Mouse (Mus musculus) liver, postnatal 0 days (tissue): ENCODE results near the gene Cxcl16. TPM values are rescaled to one million over a fixed set of nuclear protein-coding genes. Genes with fewer than 3 reads are reported as not detected.

Source experiments
- ATAC-seq: fragments of 200-750 bp; cut with Nextera tagmentation; 2 replicates; pipeline ENCODE4 v1.8.0; 2017; ENCODE audit warnings: mild to moderate bottlenecking, moderate library complexity
- DNase-seq: peaks from one replicate; pipeline ENCODE4 v3.0.0-alpha.2; 2016
- H3K27ac ChIP-seq: fragments of 300-500 bp; sonication (generic); 2 replicates; pipeline ENCODE4 v1.5.1; 2014; ENCODE audit warnings: antibody characterized with exemption, moderate library complexity, mild to moderate bottlenecking, low read depth
- H3K27me3 ChIP-seq: fragments of 300-500 bp; sonication (generic); 2 replicates; pipeline ENCODE4 v1.6.1; 2014; ENCODE audit warnings: low read length, control low read depth, mixed read lengths; ENCODE audit not compliant: insufficient read depth
- H3K36me3 ChIP-seq: fragments of 300-500 bp; sonication (generic); replicated peaks from 2 replicates; pipeline ENCODE4 v1.6.1; 2014; ENCODE audit warnings: mild to moderate bottlenecking, control low read depth, low read length, moderate library complexity, mixed read lengths; ENCODE audit not compliant: insufficient read depth
- H3K4me1 ChIP-seq: fragments of 300-500 bp; sonication (generic); 2 replicates; pipeline ENCODE4 v1.6.1; 2014; ENCODE audit warnings: antibody characterized with exemption, mild to moderate bottlenecking, control low read depth; ENCODE audit not compliant: insufficient read depth
- H3K4me2 ChIP-seq: fragments of 300-500 bp; sonication (generic); 2 replicates; pipeline ENCODE4 v1.6.1; 2014; ENCODE audit warnings: low read depth, mild to moderate bottlenecking, low read length, moderate library complexity, mixed read lengths
- H3K4me3 ChIP-seq: fragments of 300-500 bp; sonication (generic); 2 replicates; pipeline ENCODE4 v1.5.1; 2014; ENCODE audit warnings: low read depth, low read length
- H3K9ac ChIP-seq: fragments of 300-500 bp; sonication (generic); replicated peaks from 2 replicates; pipeline ENCODE4 v1.6.1; 2014; ENCODE audit warnings: mild to moderate bottlenecking, moderate library complexity
- H3K9me3 ChIP-seq: fragments of 300-500 bp; sonication (generic); 2 replicates; pipeline ENCODE4 v1.6.1; 2016; ENCODE audit warnings: mild to moderate bottlenecking, control low read depth, low read length, mixed read lengths
- CTCF ChIP-seq: sonication (generic); IDR thresholded peaks from 2 replicates; pipeline ENCODE4 v1.5.1; 2016; ENCODE audit warnings: antibody characterized with exemption, low read depth
- EP300 ChIP-seq: IDR thresholded peaks from 2 replicates; pipeline ENCODE4 v1.6.1; 2016; ENCODE audit warnings: antibody characterized with exemption, low read depth, mild to moderate bottlenecking
- WGBS: fragments of 180-500 bp; shearing (Covaris S2); extraction: QIAGEN DNeasy Blood & Tissue Kit; methylation state at CpG from one replicate; pipeline ENCODE4 v1.1.7; 2014; ENCODE audit not compliant: insufficient replicate concordance; 5-methylcytosine and 5-hydroxymethylcytosine counted together
- polyA plus RNA-seq: library from polyadenylated mRNA; unstranded; fragments of >200 nt; fragmentation: Nextera tagmentation; extraction: Ambion mirVana; gene quantifications from 2 replicates; pipeline ENCODE4 v1.2.1, GENCODE M21; 2015

Gene Cxcl16
- polyA plus RNA-seq, 1 experiment from 2014 or later, result 9.2 TPM

DNA sequence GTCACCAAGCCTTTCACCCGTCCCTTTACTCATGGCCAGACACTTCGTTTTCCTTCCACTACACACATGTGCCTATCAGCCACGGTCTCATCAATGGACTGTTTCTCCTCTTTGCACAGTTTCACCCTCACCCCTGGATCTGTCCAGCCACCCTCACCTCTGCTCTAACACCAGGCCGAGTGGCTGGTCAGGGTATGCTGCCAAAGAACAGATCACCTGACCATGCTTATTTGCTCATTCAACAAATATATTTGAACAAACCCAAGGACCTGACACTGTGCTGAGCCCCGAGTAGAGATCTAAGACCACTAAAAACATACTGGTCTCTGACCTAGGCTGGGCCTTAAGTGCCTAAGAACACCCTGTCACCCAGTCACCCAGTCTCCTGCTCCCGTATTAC is 15.1 kb downstream of the Cxcl16 start:
- Histone ChIP-seq H3K9me3 (no peaks in the 10 kb centered on the region), H3K4me3 (no peak overlapping the region), H3K27ac (peak overlapping the region; percentile 58), H3K27me3 (no peaks in the 10 kb centered on the region), H3K36me3 (peaks cover 10% of the 10 kb centered on the region), H3K4me2 (no peak overlapping the region), H3K9ac (no peak overlapping the region), H3K4me1 (peaks cover 30% of the 10 kb centered on the region)
- WGBS, result 50% methylated on average over 6 of the region's 6 CpGs
- TF ChIP-seq EP300, result no peak
- TF ChIP-seq CTCF, result no peak
- peak; percentile 41 for DNase-seq
- ATAC-seq, result peak; percentile 83

- peak overlapping the region; percentile 58 for H3K27ac ChIP-seq
- no peak for DNase-seq
- ATAC-seq, result no peak
- no peak overlapping the region for H3K4me3 ChIP-seq
- no peaks in the 10 kb centered on the region for H3K27me3 ChIP-seq
- H3K4me1 ChIP-seq, result peaks cover 30% of the 10 kb centered on the region
- no peak overlapping the region for H3K4me2 ChIP-seq
- WGBS, result 56% methylated on average over 3 of the region's 3 CpGs
- H3K9me3 ChIP-seq, result no peaks in the 10 kb centered on the region
- H3K9ac ChIP-seq, result no peak overlapping the region
- TF ChIP-seq CTCF, result no peak
- no peak for TF ChIP-seq EP300
- peaks cover 17% of the 10 kb centered on the region for H3K36me3 ChIP-seq
Observed at GRCm38 (mm10) chr11:70443964-70444363, 15.8 kb downstream of the Cxcl16 start.

- TF ChIP-seq EP300, result no peak
- no peak for TF ChIP-seq CTCF
- no peaks in the 10 kb centered on the region for H3K9me3 ChIP-seq
- ATAC-seq (peak; percentile 60), DNase-seq (no peak)
- peaks cover 28% of the 10 kb centered on the region for H3K4me1 ChIP-seq
- 67% methylated on average over 7 of the region's 7 CpGs for WGBS
- no peak overlapping the region for H3K9ac ChIP-seq
- no peak overlapping the region for H3K4me2 ChIP-seq
- H3K36me3 ChIP-seq, result peaks cover 34% of the 10 kb centered on the region
- H3K4me3 ChIP-seq, result no peak overlapping the region
- no peaks in the 10 kb centered on the region for H3K27me3 ChIP-seq
- peak overlapping the region; percentile 55; the same call in 1 of the 2 replicates for H3K27ac ChIP-seq
Observed at GRCm38 (mm10) chr11:70441882-70442281, 17.9 kb downstream of the Cxcl16 start.

DNA sequence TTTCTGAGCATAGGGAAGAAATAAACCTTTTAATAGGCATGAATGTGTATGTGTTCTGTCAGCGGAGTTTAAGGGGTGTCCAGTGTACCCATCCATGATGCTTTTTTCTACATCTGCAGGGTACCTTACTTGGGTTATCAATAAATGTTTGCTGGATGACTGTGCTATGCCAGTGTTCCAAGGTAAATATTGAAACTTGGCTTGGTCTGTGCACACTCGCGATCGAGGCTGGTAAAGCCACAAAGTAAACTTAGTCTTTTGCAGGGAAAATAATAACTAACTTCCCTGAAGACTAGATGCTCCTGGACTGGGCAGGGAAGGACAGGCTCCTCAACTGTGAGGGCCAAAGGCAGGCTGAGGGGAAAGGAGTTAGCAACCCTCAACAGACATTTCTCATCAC is 19.1 kb downstream of the Cxcl16 start:
- Histone ChIP-seq H3K27me3 (no peaks in the 10 kb centered on the region), H3K27ac (no peak overlapping the region), H3K4me2 (no peak overlapping the region), H3K36me3 (peaks cover 46% of the 10 kb centered on the region), H3K4me3 (no peak overlapping the region), H3K9ac (no peak overlapping the region), H3K9me3 (no peaks in the 10 kb centered on the region), H3K4me1 (peaks cover 21% of the 10 kb centered on the region)
- 0 out of 2 replicates have a peak, but pooled peaks have one; percentile 4 for ATAC-seq
- TF ChIP-seq EP300 (no peak), CTCF (no peak)
- 60% methylated on average over 4 of the region's 4 CpGs for whole genome bisulfite sequencing
- no peak for DNase-seq

- no peak overlapping the region for H3K27ac ChIP-seq
- TF ChIP-seq CTCF, result no peak
- TF ChIP-seq EP300, result no peak
- peaks cover 49% of the 10 kb centered on the region for H3K36me3 ChIP-seq
- DNase-seq, result no peak
- ATAC-seq, result no peak
- no peak overlapping the region for H3K9ac ChIP-seq
- H3K4me2 ChIP-seq, result no peak overlapping the region
- H3K4me3 ChIP-seq, result no peak overlapping the region
- 78% methylated on average over 7 of the region's 7 CpGs for WGBS
- no peaks in the 10 kb centered on the region for H3K9me3 ChIP-seq
- peaks cover 23% of the 10 kb centered on the region for H3K4me1 ChIP-seq
- H3K27me3 ChIP-seq, result no peaks in the 10 kb centered on the region
Observed at GRCm38 (mm10) chr11:70438728-70439374, 20.9 kb downstream of the Cxcl16 start.

- DNase-seq (no peak), ATAC-seq (no peak)
- TF ChIP-seq EP300 (no peak), CTCF (no peak)
- H3K36me3 ChIP-seq, result peaks cover 49% of the 10 kb centered on the region
- H3K4me1 ChIP-seq, result peaks cover 34% of the 10 kb centered on the region
- H3K4me2 ChIP-seq, result peak overlapping the region; percentile 40; the same call in 1 of the 2 replicates
- H3K9ac ChIP-seq, result no peak overlapping the region
- peak overlapping the region; percentile 34; the same call in 1 of the 2 replicates for H3K27ac ChIP-seq
- no peaks in the 10 kb centered on the region for H3K9me3 ChIP-seq
- WGBS, result 33% methylated on average over 4 of the region's 6 CpGs
- H3K4me3 ChIP-seq, result no peak overlapping the region
- no peaks in the 10 kb centered on the region for H3K27me3 ChIP-seq
Observed at GRCm38 (mm10) chr11:70437426-70437825, 22.4 kb downstream of the Cxcl16 start.
